Mouse (Mus musculus): Measurements from ENCODE around the gene Cd63. TPM values are rescaled to one million over a fixed set of nuclear protein-coding genes. Genes with fewer than 3 reads are reported as not detected.

The Cd63 gene
- total RNA-seq (2021): 100 to 1,000 TPM in 1 of 2 experiments, 10 to 100 TPM in 1; 81.7 to 110 TPM
- long read RNA-seq, transcript Cd63-201 (8 exons, 1,063 nt): major isoform, 156 of 170 reads
- long read RNA-seq, partial matches to known transcripts: 11 of 170 reads
- long read RNA-seq, other reads (novel, unspliced or antisense): 3 of 170 reads

DNA sequence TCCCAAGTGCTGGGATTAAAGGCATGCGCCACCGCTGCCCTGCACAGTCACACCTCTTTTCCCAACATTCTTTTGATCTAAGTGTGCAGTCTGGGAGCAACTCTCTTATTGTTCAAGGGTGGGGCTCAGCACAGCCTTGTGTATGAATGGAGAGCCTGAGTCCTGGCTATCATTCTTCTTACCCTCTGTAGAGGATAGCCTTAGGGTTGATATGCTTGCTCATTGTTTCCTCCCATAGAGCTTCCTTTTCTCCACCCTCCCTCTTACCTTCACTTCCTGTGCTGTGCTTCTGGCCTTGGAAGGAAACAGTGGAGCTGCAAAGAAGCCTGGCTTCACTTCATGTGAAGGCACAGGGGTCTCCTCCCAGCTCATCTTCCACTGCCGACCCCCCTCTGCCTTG lies at the start of gene Cd63:
Cd63 (plus strand) TSS at position 292 of the 400 bp plus-strand sequence.
- no peak for DNase-seq (ENCODE audit: low spot score in 2 of 2)

DNA sequence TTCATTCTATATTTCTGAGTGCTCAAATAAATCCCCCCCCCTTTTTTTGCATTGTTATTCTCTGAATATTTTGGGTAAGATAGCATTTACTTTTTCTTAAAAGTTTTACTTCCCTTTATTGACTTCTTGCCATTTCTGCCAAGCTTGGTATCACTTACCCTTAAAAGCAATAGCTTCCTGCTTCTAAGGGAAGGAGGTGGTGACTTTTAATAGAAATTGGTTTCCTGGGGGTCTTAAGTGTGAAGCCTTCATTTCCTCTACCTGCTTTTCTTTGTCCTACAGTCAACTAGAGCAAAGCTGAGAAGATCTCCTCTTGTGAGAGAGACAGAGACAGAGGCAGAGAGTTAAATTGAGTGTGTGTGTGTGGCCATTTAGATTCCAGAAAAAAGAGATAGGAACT lies 39.6 kb upstream of the Cd63 start:
- no peak for DNase-seq (ENCODE audit: low spot score in 2 of 2)

DNA sequence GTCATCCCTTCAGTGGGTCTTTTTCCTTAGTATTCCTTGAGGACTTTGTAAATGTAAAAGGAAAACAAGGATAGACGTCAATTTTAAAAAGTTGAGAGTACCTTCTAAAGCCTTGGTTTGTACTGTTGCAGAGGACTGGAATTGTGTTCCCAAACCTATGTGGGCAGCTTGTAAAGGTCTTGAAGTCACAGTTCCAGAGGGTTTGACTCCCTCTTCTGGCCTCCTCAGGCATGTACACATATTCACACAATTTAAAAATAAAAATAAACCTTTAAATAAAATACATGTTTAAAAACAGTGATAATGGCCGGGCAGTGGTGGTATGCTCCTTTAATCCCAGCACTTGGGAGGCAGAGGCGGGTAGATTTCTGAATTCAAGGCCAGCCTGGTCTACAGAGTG lies 34.7 kb upstream of the Cd63 start:
- no peak for DNase-seq (ENCODE audit: low spot score in 2 of 2)

DNA sequence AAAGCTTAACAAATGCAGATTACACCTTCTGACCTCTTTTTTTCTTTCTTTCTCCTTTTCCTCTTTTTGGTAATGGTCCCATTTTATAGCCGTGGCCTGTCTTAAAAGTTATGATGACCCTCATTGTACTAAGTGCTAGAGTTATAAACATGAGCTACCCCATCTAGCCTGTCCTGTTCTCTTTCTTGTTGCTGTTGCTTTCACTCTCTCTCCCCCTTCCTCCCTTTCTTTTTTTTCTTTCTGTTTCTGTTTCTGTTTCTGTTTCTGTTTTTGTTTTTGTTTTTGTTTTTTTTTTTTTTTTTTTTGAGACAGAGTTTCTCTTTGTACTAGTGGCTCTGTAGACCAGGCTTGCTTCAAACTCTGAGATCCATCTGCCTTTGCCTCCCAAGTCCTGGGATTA lies 34.3 kb upstream of the Cd63 start:
- DNase-seq (ENCODE audit: low spot score in 2 of 2): no peak

DNA sequence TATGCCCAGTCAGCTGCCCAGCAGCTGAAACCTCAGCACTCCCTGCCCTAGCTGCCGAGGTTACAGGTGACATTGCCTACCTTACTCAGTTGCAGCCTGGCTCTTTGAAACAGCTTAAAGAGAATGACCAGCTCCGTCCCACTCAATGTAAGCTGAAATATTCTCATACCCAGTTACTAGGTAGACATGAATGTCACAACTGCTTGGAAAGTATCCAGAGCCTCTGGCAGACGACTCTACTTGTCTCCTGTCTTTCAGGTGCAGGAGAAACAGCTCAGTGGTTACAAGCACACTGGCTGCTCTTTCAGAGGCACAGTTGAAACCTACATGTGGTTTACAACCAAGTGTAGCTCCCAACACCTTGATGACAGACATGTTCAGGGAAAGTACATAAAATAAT lies 30.4 kb upstream of the Cd63 start:
- no peak for DNase-seq (ENCODE audit: low spot score in 2 of 2)

DNA sequence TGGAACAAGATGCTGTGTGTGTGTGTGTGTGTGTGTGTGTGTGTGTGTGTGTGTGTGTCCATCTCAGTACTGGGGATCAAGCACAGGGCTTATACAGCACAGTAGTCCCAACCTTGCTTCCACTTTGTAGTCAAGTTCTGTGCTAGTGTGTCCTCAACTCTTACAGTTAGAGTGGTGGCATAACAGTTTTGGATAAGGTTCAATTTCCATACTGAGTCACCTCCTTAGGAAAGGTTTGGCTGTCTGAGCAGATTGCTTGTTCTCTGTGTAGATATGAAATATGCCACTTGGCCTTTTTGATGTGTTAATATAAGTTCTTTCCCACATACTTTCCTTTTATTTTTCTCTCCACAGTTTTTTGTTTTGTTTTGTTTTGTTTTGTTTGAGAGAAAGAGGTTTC lies 22.5 kb upstream of the Cd63 start:
- no peak for DNase-seq (ENCODE audit: low spot score in 2 of 2)

DNA sequence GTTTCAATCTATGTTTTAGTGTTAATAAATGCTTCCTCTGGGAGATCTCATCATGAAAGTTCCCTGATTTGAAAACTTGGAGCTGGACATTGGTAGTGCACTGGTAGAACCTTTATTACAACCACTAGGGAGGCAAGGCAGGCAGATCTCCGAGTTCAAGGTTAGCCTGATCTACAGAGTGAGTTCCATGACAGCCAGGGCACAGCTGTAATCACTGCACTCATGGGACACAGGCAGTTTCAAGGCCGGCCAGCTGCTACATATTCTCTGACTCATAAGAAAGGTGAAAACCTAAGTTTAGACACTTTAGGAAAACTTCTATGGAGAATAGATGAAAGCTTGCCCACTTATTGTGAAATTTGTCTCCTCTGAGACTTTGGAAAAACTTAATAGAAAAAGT lies 22.0 kb upstream of the Cd63 start:
- DNase-seq (ENCODE audit: low spot score in 2 of 2): no peak

DNA sequence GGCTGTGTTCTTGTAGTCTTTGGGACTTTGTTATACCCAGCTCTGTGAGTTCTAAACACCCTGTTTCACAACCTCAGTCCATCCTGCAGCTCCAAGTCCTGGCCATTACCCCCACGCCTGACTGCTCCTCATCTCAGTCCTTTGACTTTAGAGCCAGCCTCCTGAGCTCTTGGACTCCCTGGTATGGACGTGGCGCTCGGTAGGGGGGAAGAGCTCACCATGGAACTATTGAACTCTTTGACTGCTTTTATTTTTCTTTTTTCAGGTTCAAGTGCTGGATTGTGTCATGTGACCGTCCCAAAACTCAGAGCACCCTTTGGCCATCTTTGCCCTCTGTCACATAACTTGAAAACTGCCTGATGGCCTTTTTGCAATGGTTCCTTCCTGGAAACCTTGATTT lies 18.7 kb upstream of the Cd63 start:
- DNase-seq (ENCODE audit: low spot score in 2 of 2): no peak

DNA sequence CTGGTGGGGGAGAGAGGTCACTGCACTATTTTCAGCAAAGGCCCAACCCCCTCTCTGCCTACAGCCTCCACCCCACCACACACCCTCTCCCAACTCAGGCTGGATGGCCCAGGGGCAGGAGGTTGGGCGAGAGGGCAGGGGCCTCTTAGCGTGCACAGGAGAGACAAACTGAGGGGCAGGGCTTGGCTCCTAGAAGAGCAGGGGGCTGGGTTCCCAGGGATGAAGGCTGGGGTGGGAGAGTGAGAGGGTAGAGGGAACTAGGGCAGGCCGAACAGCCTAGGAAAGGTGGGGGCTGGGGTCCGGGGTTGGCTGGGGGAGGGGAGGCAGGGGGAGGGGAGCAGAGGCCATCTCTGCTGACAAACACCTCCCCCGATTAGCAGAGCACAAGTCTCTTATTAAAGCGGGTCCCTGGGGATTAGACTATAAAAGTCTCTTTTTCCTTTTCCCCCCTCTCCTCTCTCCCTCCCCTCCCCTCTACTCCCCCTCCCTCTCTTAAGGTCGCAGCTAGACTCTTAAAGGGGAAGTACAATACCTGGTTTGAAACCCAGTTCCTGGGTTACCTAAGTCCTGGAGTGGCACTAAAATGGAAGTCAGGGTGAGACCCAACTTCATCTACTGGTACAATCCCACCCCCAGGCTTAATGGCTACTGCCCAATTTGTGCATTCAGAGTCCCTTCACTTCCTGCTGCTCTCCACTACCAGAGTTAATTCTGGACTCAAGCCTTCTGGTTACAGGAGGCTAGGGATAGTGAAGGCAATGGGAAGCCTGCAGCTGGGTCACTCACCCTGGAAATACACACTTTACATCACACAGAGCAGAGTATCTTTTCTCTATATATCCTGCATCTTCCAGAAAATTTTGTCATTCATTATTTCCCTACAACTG lies 11.6 kb upstream of the Cd63 start:
- no peak for DNase-seq (ENCODE audit: low spot score in 2 of 2)

DNA sequence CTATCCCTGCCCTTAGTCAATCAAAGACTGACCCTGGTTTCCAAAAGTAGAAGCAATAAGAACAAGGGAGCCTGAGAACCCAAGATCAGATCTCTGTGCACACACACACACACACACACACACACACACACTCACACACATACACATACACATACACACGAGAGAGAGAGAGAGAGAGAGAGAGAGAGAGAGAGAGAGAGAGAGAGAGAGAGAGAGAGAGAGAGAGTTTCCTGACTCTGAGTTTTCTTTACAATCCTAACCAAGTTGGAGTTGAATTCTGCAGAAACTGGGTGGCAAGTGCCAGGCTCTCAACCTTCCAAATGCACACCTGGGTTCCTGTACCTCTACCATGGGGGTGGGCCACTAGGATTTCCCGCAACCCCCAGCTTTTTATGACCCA lies 10.9 kb upstream of the Cd63 start:
- no peak for DNase-seq (ENCODE audit: low spot score in 2 of 2)

DNA sequence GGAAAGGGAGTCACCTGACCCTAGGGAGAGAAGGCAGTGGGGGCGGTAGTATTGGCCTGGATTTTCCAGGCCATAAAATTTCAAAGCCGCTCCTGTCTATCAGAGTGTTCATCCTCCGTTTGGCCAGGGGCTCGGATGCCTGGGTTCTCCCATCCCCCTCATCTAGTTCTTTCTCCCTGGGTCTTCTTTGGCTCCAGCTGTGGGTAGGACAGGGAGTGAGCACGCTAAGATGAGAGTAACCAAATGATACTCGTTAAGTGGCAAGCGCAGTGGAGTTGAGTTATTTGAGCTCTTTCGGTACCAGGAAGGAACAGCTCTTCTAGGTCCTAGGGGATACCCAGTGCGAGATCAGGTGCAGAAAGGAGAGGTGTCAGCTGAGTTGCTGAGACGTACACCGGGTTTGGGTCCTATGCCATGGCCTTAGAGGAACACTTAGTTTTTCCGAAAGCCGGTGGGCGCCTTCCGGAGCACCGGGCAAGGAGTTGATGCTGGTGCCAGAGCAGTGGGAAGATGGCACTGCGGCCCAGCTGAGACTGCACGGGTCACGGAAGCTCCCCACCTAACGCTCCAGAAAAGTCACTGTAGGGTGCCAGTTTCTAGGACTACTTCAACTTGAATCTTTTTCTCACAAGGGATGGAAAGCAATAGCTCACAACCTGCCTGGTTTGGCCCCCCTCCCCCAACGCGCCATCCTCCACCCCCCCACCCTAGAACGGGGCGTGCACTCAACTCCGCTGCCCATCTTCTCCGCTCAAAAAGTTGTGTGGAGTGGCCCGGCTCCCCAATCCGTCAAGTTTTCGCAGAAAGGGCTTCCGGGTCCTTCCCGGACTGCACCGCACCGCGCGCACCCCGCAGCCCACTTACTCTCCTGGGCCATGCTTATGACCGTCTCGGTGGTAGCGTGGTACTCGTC lies 10.2 kb upstream of the Cd63 start:
- DNase-seq (ENCODE audit: low spot score in 2 of 2): no peak

DNA sequence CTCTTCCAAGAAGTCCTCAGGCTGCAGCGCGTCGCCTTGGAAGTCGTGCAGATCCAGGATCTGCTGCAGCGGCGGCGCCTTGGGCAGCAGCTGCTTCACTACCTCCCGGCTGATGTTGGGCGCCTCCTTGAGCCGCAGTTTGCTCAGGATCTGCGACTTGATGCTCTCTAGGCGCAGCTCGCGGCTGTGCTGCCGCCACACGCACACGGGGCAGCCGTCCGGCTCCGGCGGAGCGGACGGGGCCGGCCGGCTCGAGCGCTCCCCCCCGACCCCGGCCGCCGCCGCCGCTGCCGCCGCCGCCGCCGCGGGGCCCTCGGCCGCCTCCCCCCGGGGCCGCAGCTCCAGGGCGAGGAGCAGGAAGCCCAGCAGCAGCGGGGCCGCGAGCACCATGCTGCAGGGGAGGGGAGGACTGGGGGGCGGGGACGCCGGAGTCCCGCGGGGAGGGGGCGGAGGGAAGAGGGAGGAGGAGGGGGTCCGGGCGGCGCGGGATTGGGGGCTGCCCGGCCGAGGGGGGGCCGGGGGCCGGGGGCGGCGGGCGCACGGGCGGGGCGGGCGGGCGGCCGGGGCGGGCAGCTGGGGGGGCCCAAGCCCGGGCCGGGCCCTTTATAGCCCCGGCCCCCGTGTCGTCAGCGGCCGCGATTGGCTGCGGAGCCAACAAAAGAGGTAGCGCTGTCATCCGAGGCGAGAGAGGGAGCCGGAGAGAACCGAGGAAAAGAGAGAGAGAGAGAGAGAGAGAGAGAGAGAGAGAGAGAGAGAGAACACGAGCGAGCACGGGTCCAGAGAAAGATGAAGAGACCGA lies 9.3 kb upstream of the Cd63 start, which contains the start of gene Gdf11:
Gdf11 (minus strand) TSS at position 423 of the 799 bp plus-strand sequence.
- DNase-seq (ENCODE audit: low spot score in 2 of 2): peak; percentile 68 to 76

DNA sequence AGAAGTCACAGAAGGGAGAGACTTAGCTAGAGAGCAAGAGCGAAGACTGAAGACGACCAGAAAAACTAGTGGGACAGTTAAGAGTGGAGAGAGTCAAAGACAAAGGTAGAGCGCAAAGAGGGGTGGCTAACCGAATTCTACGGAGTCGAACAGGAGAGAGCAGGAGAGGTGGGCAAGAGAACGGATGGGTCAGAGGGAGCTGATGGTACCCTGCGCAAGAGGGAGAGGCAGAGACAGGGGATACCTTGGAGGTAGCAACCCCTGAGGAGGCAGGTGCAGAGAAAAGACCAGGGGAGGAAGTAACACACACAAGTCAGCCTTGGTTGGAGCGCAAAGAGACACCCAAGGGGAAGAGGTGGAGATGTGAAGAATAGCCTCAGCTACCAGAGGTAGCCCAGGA lies 8.5 kb upstream of the Cd63 start:
- no peak for DNase-seq (ENCODE audit: low spot score in 2 of 2)

DNA sequence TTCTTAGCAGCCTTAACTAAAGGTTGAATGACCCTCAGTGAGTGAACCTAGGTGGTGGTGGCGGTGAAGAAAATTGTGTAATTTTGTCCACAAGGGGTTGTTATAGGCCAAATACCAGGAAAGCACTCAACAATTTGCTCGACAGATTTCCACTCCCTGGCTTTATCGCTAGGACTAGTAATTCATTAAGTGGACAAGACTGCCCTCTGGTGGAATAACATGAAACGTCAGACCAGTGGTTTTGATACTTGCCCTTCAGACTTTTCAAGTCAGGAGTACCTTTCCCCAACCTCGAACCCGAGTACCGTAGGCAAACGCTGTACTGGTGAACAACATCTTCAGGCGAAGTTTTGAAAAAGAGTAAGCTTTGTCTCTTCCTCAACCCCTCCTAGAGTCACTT lies 5.4 kb upstream of the Cd63 start:
- DNase-seq (ENCODE audit: low spot score in 2 of 2): peak; percentile 83 to 85

DNA sequence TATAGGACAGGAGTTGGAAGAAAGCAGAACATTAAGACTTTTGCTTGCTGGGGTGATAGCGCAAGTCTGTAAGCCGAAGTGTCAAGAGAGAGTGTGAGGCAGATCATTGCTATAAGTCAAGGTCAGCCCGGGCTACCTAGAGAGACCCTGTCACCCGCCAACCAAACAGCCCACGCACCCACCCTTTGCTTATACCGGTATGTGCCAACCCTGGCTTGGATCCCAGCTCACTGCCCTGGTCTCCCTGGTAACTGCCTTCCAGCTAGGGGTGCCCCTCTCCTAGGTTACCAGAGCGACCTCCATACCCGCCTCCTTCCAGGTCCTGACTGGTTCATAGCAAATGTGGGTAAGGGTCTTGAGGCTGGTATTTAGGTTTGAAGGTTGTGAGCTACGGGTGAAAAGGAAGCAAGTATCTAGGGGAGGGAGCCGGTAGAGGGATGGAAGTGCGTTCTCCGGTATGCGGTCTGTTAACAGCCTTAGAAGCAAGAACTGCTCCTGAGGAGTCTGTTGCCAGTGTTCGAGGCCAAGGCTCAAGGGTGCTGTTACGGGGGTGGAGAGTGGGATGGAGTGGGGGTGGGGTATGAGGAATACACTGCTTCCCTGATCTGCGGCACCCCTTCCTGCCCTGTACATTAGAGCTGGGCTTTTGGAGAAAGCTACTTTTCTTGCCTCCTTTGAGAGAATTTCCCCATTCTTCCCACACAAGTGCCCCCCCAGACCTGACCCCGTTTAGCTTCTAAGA lies 4.7 kb upstream of the Cd63 start:
- peak; percentile 73 to 79 for DNase-seq (ENCODE audit: low spot score in 2 of 2)

DNA sequence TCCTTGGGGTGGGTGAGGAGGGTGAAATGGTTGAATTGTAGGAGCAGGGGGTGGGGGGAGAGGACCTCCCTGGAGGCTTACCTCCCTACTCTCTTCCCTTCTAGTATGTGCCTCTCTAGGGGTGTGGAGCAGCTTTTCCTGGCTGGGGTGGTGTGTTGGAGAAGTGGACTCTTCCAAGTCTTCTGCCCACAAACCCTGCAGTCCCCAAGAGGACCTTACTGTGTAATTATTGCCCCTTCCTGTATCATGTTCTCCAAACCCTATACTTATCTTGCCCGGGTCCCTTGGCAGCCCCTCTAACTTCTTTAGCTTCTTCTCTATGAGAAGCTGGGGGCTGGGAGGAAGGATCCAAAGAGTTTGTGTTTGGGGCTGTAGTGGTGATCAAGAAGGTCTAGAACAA lies 4.0 kb upstream of the Cd63 start:
- no peak for DNase-seq (ENCODE audit: low spot score in 2 of 2)

DNA sequence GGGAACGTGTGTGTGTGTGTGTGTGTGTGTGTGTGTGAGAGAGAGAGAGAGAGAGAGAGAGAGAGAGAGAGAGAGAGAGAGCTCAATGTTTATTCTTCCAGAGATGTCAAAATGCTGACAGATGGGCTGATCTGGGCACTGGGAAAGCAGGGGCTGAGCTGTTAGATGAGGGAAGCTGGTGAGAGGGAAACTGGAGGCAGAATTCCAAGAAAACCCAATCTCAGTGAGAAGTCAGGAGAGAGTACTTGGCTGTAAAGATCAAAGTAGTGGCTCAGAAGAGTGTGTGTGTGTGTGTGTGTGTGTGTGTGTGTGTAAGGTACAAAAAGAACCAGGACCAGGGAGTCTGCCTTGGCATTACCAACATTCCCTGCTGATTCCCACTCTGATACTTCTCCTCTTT lies 3.3 kb upstream of the Cd63 start:
- no peak for DNase-seq (ENCODE audit: low spot score in 2 of 2)

DNA sequence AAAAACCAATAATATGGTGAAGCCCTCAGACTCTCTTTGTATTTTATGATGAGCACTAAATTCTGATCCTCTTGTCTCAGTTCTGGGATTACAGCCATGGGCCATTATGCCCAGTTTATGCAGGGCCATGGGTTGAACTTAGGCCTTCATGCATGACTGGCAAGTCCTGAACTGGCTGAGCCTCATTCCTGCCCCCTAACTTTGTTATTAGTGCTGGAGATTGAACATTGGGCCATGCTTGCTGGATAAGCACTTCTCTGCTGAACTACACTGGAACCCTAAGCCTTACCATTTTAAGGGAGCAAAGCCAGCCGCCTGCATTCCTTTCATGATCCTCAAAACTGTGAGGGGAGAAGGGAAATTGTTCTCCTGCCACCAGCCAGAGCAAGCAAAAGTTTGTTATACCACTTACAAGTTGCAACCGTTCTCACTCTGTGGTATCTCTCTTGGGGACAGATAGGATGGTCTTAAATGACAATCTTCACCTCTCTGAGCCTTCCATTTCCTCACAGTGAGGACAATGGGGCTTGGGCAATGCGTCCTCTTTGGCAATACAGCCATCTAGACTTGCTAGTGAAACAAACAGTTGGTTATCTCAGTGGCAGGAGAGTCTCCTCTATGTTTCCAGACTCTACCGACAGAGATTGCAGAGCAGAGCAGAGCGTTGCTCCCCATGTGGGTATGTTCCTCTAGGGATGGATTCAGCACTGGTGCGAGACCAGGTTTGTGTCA lies 864 bp upstream of the Cd63 start:
- no peak for DNase-seq (ENCODE audit: low spot score in 2 of 2)

DNA sequence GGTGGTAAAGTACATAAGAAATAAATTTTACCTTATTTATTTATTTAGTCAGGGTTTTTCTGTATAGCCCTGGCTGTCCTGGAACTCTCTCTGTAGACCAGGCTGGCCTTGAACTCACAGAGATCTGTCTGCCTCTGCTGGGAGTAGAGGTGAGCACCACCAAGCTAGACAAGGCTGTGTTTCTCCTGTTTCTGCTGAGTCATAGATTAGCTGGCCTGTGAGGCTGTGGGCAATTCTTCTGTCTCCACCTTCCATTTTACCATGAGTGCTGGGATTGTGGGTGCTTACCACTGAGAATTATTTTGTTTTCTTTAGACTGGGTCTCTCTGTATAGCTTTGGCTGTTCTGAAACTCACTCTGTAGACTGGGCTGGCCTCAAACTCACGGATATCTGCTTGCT lies 620 bp downstream of the Cd63 start:
- no peak for DNase-seq (ENCODE audit: low spot score in 2 of 2)

Data from layer of hippocampus, postnatal 10 days (tissue).